Mouse (Mus musculus): Measurements from ENCODE around the gene Cfap20. TPM values are rescaled to one million over a fixed set of nuclear protein-coding genes. Genes with fewer than 3 reads are reported as not detected.

Gene Cfap20
- polyA plus RNA-seq, 1 experiment from 2014 or later = 148 TPM

Other genes starting within 250 kb of the Cfap20 start
- 11.7 and 15.1 TPM in 2 replicates for gene Kifc3, start 232.1 kb downstream of the Cfap20 start, polyA plus RNA-seq (2016; fragmentation: Nextera tagmentation; extraction: Ambion mirVana)
- gene Cngb1, start 128.3 kb downstream of the Cfap20 start, polyA plus RNA-seq (2016; fragmentation: Nextera tagmentation; extraction: Ambion mirVana) = 0.13 and 0.17 TPM in 2 replicates
- 0.99 TPM in 1 of 2 replicates, not detected in the other for gene Tepp, start 124.3 kb downstream of the Cfap20 start, polyA plus RNA-seq (2016; fragmentation: Nextera tagmentation; extraction: Ambion mirVana)
- 14.2 and 14.4 TPM in 2 replicates for gene Zfp319, start 102.9 kb downstream of the Cfap20 start, polyA plus RNA-seq (2016; fragmentation: Nextera tagmentation; extraction: Ambion mirVana)
- 44.8 and 48.2 TPM in 2 replicates for gene Usb1, start 102.6 kb downstream of the Cfap20 start, polyA plus RNA-seq (2016; fragmentation: Nextera tagmentation; extraction: Ambion mirVana)
- 17.6 and 17.9 TPM in 2 replicates for gene Mmp15, start 82.6 kb downstream of the Cfap20 start, polyA plus RNA-seq (2016; fragmentation: Nextera tagmentation; extraction: Ambion mirVana)
- 12.2 and 12.9 TPM in 2 replicates for gene Csnk2a2, start 55.2 kb upstream of the Cfap20 start, polyA plus RNA-seq (2016; fragmentation: Nextera tagmentation; extraction: Ambion mirVana)
- gene Ccdc113, start 99.2 kb upstream of the Cfap20 start, polyA plus RNA-seq (2016; fragmentation: Nextera tagmentation; extraction: Ambion mirVana) = 0.20 and 0.29 TPM in 2 replicates
- gene Prss54, start 141.5 kb upstream of the Cfap20 start, polyA plus RNA-seq (2016; fragmentation: Nextera tagmentation; extraction: Ambion mirVana) = not detected in 2 replicates
- gene Gins3, start 198.6 kb upstream of the Cfap20 start, polyA plus RNA-seq (2016; fragmentation: Nextera tagmentation; extraction: Ambion mirVana) = 28.5 and 29.8 TPM in 2 replicates
- gene Ndrg4, start 242.1 kb upstream of the Cfap20 start, polyA plus RNA-seq (2016; fragmentation: Nextera tagmentation; extraction: Ambion mirVana) = 27.3 and 34.4 TPM in 2 replicates